Mouse (Mus musculus): ENCODE measurements around the gene Tatdn2. TPM values are rescaled to one million over a fixed set of nuclear protein-coding genes. Genes with fewer than 3 reads are reported as not detected.
"Not testable (repeated sequence)": the region's sequence is repeated elsewhere in the genome, so short reads cannot be mapped to it uniquely, and the experiment has no call there.

Gene Tatdn2
- total and polyA plus RNA-seq, 2 experiments from 2014 or later = 1.6 to 52.2 TPM

GRCm38 (mm10) chr6:113661353-113662241 lies 35.3 kb upstream of the Tatdn2 start:
- H3K4me2 ChIP-seq (ENCODE audit: low read depth, low read length) = no peak overlapping the region
- H3K4me3 ChIP-seq (ENCODE audit: low read length) = no peak overlapping the region
- WGBS = 62% methylated on average over 12 of the region's 12 CpGs
- H3K9ac ChIP-seq (replicated peaks; ENCODE audit: low read length) = no peak overlapping the region
- TF ChIP-seq CTCF (IDR thresholded peaks at IDR 0.05; ENCODE audit: low read depth) = no peak
- H3K9me3 ChIP-seq (ENCODE audit: low read length) = no peaks in the 10 kb centered on the region
- no peaks in the 10 kb centered on the region for H3K27me3 ChIP-seq (ENCODE audit: insufficient read depth, low read length)
- H3K27ac ChIP-seq = no peak overlapping the region
- H3K36me3 ChIP-seq (ENCODE audit: insufficient read depth, low read length) = no peaks in the 10 kb centered on the region
- no peaks in the 10 kb centered on the region for H3K4me1 ChIP-seq (ENCODE audit: insufficient read depth, low read length)
- ATAC-seq (no peak), DNase-seq (ENCODE audit: low spot score) (no peak)

DNA sequence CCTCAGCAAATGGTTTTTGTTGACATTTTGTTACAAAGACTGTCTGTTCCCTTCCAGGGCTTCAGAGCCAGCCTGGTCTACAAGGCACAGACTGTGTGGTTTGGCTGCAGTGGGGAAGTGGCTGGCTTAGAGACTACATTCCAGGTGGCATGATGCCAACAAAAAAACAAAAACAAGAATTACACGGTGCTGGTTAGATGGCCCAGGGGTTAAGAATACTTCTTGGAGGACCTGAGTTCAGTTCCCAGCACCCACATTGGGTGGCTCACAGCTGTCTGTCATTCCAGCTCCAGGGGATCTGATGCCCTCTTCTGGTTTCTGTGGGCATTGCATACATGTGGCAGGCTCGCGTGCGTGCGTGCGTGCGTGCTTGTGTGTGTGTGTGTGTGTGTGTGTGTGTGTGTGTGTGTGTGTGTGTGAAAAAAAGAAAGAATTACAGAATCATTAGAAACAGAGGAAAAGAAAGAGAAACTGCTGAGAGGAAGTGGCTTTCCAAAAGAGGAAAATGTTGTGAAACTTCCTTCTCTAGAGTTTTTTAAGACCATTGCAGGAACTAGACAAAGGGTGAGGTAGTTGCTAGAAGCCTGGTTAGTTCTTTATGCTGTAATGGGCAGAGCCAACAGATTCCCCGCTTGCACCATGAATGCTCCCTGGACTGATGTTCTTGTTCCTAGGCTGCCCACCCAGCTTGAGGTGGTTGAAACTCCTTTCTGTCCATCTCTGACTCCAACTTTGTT lies 33.7 kb upstream of the Tatdn2 start:
- DNase-seq (ENCODE audit: low spot score) (no peak), ATAC-seq (no peak)
- Histone ChIP-seq H3K4me2 (ENCODE audit: low read depth, low read length) (no peak overlapping the region), H3K27me3 (ENCODE audit: insufficient read depth, low read length) (no peaks in the 10 kb centered on the region), H3K9ac (replicated peaks; ENCODE audit: low read length) (no peak overlapping the region), H3K36me3 (ENCODE audit: insufficient read depth, low read length) (no peaks in the 10 kb centered on the region), H3K4me3 (ENCODE audit: low read length) (no peak overlapping the region), H3K9me3 (ENCODE audit: low read length) (no peaks in the 10 kb centered on the region), H3K4me1 (ENCODE audit: insufficient read depth, low read length) (no peaks in the 10 kb centered on the region), H3K27ac (no peak overlapping the region)
- WGBS = 92% methylated on average over 8 of the region's 8 CpGs
- peak; percentile 13; the same call in 1 of the 2 replicates for TF ChIP-seq CTCF (IDR thresholded peaks at IDR 0.05; ENCODE audit: low read depth)

DNA sequence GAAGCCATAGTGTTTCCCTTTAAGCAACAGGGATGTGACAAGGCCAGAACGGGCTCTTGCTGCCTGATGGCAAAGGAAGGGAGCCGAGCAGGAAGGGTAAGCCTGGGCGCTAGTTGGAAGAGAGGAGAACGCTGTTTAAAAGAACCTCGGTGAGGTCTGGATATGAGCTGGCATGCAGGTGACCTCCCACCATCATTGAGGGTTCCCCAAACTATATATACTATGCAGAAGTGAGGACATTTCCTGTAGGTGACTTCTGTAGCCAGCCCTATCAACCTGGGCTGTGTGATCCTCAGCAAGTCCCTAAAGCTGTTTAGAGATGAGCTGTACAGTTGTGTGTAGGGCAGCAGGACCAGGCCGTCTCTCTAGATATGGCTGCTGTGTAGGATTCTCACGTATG lies 32.5 kb upstream of the Tatdn2 start:
- TF ChIP-seq CTCF (IDR thresholded peaks at IDR 0.05; ENCODE audit: low read depth) = no peak
- no peaks in the 10 kb centered on the region for H3K9me3 ChIP-seq (ENCODE audit: low read length)
- H3K36me3 ChIP-seq (ENCODE audit: insufficient read depth, low read length) = no peaks in the 10 kb centered on the region
- DNase-seq (ENCODE audit: low spot score) = no peak
- ATAC-seq = no peak
- 89% methylated on average over 7 of the region's 7 CpGs for WGBS
- H3K27ac ChIP-seq = no peak overlapping the region
- no peak overlapping the region for H3K4me3 ChIP-seq (ENCODE audit: low read length)
- H3K27me3 ChIP-seq (ENCODE audit: insufficient read depth, low read length) = no peaks in the 10 kb centered on the region
- H3K9ac ChIP-seq (replicated peaks; ENCODE audit: low read length) = no peak overlapping the region
- no peak overlapping the region for H3K4me2 ChIP-seq (ENCODE audit: low read depth, low read length)
- no peaks in the 10 kb centered on the region for H3K4me1 ChIP-seq (ENCODE audit: insufficient read depth, low read length)

DNA sequence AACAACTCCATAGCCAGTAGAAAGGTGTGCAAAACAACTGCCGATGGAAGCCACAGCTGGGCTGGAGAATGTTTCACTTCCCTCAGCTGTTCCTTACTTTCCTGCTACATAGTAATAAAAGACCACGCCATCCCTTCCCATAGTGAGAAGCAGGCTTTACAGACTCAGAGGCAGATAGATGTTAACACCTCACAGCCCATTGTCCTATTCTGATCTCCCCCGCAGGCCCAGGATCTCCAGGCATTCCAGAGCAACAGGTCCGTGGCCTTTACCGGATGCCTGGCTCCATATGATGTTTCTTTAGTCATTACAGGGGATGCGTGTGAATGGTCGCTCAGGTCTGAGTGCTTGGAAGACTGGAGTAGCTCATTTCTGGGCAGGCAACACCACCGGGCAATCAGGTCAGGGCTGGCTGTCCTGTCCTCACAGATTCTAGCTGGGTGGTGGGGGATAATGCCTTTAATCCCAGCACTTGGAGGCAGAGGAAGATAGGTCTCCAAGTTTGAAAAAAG lies 29.2 kb upstream of the Tatdn2 start:
- no peak overlapping the region for H3K9ac ChIP-seq (replicated peaks; ENCODE audit: low read length)
- 69% methylated on average over 8 of the region's 8 CpGs for WGBS
- no peaks in the 10 kb centered on the region for H3K27me3 ChIP-seq (ENCODE audit: insufficient read depth, low read length)
- no peak for DNase-seq (ENCODE audit: low spot score)
- no peaks in the 10 kb centered on the region for H3K9me3 ChIP-seq (ENCODE audit: low read length)
- H3K36me3 ChIP-seq (ENCODE audit: insufficient read depth, low read length) = no peaks in the 10 kb centered on the region
- no peak overlapping the region for H3K27ac ChIP-seq
- no peaks in the 10 kb centered on the region for H3K4me1 ChIP-seq (ENCODE audit: insufficient read depth, low read length)
- no peak overlapping the region for H3K4me2 ChIP-seq (ENCODE audit: low read depth, low read length)
- H3K4me3 ChIP-seq (ENCODE audit: low read length) = no peak overlapping the region
- TF ChIP-seq CTCF (IDR thresholded peaks at IDR 0.05; ENCODE audit: low read depth) = no peak
- no peak for ATAC-seq

DNA sequence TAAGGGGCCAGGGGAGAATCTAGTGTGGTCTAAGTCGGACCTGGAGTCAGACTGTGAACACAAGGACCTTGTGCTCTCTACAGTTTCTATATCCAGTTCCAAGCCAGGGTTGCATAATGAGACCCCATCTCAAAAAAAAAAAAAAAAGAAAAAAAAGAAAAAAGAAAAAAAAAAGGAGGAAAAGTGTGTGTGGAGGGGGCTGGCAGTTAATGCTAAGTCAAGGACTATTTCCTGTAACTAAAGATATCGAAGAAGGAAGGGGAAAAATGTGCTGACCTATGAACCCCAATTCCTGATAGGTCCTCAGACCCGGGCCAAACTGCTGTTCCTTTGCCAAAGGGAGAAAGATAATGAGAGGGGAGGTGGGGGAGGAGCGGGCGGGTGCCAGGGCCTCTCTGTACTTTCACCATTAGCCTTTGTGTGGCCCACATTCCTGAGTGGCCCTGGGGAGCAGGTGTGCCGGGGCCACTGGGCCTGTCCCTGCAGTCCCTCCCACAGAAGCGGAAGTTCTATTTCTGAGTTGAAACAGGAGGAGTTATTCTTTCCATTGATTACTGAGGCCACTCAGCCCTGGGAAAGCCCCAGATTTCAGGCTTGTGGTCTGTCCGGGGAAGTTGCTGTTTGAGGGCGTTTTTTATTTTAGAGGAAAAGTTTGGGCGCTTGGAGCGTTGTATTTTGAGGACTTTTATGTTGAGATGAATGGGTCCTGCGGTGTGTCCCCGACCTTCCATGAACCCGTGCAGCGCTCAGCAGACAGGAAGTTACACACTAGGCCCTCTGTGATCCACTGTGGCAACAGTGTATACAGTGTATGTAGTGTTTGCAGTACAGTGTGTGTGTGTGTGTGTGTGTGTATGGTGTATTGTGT lies 28.3 kb upstream of the Tatdn2 start:
- Histone ChIP-seq H3K4me1 (ENCODE audit: insufficient read depth, low read length) (no peaks in the 10 kb centered on the region), H3K36me3 (ENCODE audit: insufficient read depth, low read length) (no peaks in the 10 kb centered on the region), H3K9ac (replicated peaks; ENCODE audit: low read length) (no peak overlapping the region), H3K4me3 (ENCODE audit: low read length) (no peak overlapping the region), H3K27ac (no peak overlapping the region; the same call in 1 of the 2 replicates), H3K4me2 (ENCODE audit: low read depth, low read length) (no peak overlapping the region), H3K9me3 (ENCODE audit: low read length) (no peaks in the 10 kb centered on the region), H3K27me3 (ENCODE audit: insufficient read depth, low read length) (no peaks in the 10 kb centered on the region)
- no peak for TF ChIP-seq CTCF (IDR thresholded peaks at IDR 0.05; ENCODE audit: low read depth)
- DNase-seq (ENCODE audit: low spot score) = no peak
- WGBS = 46% methylated on average over 15 of the region's 15 CpGs
- ATAC-seq = no peak

- 71% methylated on average over 7 of the region's 7 CpGs for WGBS
- no peaks in the 10 kb centered on the region for H3K36me3 ChIP-seq (ENCODE audit: insufficient read depth, low read length)
- ATAC-seq = no peak
- H3K9me3 ChIP-seq (ENCODE audit: low read length) = no peaks in the 10 kb centered on the region
- H3K4me2 ChIP-seq (ENCODE audit: low read depth, low read length) = no peak overlapping the region
- TF ChIP-seq CTCF (IDR thresholded peaks at IDR 0.05; ENCODE audit: low read depth) = no peak
- no peak overlapping the region for H3K9ac ChIP-seq (replicated peaks; ENCODE audit: low read length)
- no peak overlapping the region for H3K27ac ChIP-seq
- no peaks in the 10 kb centered on the region for H3K27me3 ChIP-seq (ENCODE audit: insufficient read depth, low read length)
- DNase-seq (ENCODE audit: low spot score) = no peak
- H3K4me3 ChIP-seq (ENCODE audit: low read length) = no peak overlapping the region
- H3K4me1 ChIP-seq (ENCODE audit: insufficient read depth, low read length) = no peaks in the 10 kb centered on the region
Measured at GRCm38 (mm10) chr6:113669821-113670220, 27.0 kb upstream of the Tatdn2 start.

GRCm38 (mm10) chr6:113672029-113672428 lies 24.8 kb upstream of the Tatdn2 start:
- H3K27me3 ChIP-seq (ENCODE audit: insufficient read depth, low read length); H3K9ac ChIP-seq (replicated peaks; ENCODE audit: low read length); H3K36me3 ChIP-seq (ENCODE audit: insufficient read depth, low read length); DNase-seq (ENCODE audit: low spot score); H3K9me3 ChIP-seq (ENCODE audit: low read length); H3K27ac ChIP-seq; H3K4me2 ChIP-seq (ENCODE audit: low read depth, low read length); ATAC-seq; H3K4me1 ChIP-seq (ENCODE audit: insufficient read depth, low read length); H3K4me3 ChIP-seq (ENCODE audit: low read length): not testable (repeated sequence)
- 76% methylated on average over 1 of the region's 1 CpGs for WGBS
